Mouse (Mus musculus) intestine, embryonic 16.5 days (tissue): Measurements from ENCODE around the gene Det1. TPM values are rescaled to one million over a fixed set of nuclear protein-coding genes. Genes with fewer than 3 reads are reported as not detected.

Experiments
- ATAC-seq: fragments of 200-750 bp; cut with Nextera tagmentation; 2 replicates; pipeline ENCODE4 v1.8.0; 2017; ENCODE audit warnings: moderate TSS enrichment, moderate library complexity
- H3K27ac ChIP-seq: fragments of 300-500 bp; sonication (generic); 2 replicates; pipeline ENCODE4 v1.5.1; 2014; ENCODE audit warnings: mild to moderate bottlenecking, low read length
- H3K27me3 ChIP-seq: fragments of 300-500 bp; sonication (generic); replicated peaks from 2 replicates; pipeline ENCODE4 v1.6.1; 2014; ENCODE audit warnings: low read length, control low read depth, mixed read lengths; ENCODE audit not compliant: control insufficient read depth, insufficient read depth
- H3K36me3 ChIP-seq: fragments of 300-500 bp; sonication (generic); 2 replicates; pipeline ENCODE4 v1.6.1; 2014; ENCODE audit warnings: low read length, control low read depth; ENCODE audit not compliant: control insufficient read depth, insufficient read depth
- H3K4me1 ChIP-seq: fragments of 300-500 bp; sonication (generic); 2 replicates; pipeline ENCODE4 v1.6.1; 2014; ENCODE audit warnings: low read length, control low read depth, mixed read lengths; ENCODE audit not compliant: control insufficient read depth, insufficient read depth
- H3K4me2 ChIP-seq: fragments of 300-500 bp; sonication (generic); 2 replicates; pipeline ENCODE4 v1.6.1; 2014; ENCODE audit warnings: low read depth, low read length, control low read depth
- H3K4me3 ChIP-seq: fragments of 300-500 bp; sonication (generic); 2 replicates; pipeline ENCODE4 v1.5.1; 2014; ENCODE audit warnings: mild to moderate bottlenecking, low read length
- H3K9ac ChIP-seq: fragments of 300-500 bp; sonication (generic); 2 replicates; pipeline ENCODE4 v1.6.1; 2014; ENCODE audit warnings: low read depth, low read length
- H3K9me3 ChIP-seq: fragments of 300-500 bp; sonication (generic); 2 replicates; pipeline ENCODE4 v1.6.1; 2016; ENCODE audit warnings: low read length, control low read depth; ENCODE audit not compliant: control insufficient read depth
- WGBS: fragments of 180-500 bp; shearing (Covaris S2); extraction: QIAGEN DNeasy Blood & Tissue Kit; methylation state at CpG from one replicate; pipeline ENCODE4 v1.1.7; 2014; 5-methylcytosine and 5-hydroxymethylcytosine counted together
- polyA plus RNA-seq: library from polyadenylated mRNA; unstranded; fragments of >200 nt; fragmentation: Nextera tagmentation; extraction: Ambion mirVana; gene quantifications from 2 replicates; pipeline ENCODE4 v1.2.1, GENCODE M21; 2015

The Det1 gene
- 11.9 and 15.2 TPM in 2 replicates for polyA plus RNA-seq

DNA sequence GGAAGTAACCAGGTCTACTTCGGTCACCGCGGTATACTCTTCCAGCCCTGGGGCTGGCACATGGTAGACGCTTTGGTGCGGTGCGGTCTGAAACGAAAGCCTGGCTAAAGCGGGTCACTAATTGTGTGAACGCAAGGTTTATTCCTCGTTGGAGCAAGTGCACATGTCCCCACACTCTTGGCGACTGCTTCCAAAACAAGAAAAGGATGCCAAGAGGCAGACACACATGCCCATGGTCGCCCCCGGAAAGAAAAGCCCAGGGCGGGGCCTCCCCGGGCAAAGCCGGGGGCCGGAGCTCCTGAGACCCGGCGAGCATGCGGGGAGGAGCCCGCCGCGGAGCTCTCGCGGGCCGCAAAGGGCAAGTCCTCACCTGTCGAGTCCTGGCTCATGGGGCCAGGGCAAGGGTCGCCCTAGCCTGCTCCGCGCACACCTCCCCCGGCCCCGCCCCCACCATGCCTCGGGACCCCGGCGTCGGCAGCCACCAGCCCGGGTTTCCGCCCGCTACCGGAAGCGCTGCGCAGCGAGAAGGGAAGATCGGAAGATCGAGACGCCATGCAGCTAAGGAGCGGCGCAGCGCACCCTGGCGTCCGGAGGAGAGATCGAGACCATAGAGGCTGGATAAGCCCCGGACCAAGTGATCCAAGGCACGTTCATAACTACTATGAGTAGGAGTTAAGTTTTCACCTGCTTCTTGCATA is at the start of gene Det1:
Gene Det1, minus strand, starts transcription at position 527 of the 698 bp plus-strand sequence.
- under 1% methylated on average over 54 of the region's 54 CpGs for WGBS
- no peaks in the 10 kb centered on the region for H3K9me3 ChIP-seq
- no peaks in the 10 kb centered on the region for H3K27me3 ChIP-seq
- peak within 1 kb of the TSS; percentile 94 for H3K9ac ChIP-seq
- ATAC-seq, result peak; percentile 97
- H3K4me2 ChIP-seq, result peak within 1 kb of the TSS; percentile 67
- H3K36me3 ChIP-seq, result peaks cover 14% of the 10 kb centered on the region
- H3K4me3 ChIP-seq, result peak within 1 kb of the TSS; percentile 88
- H3K27ac ChIP-seq, result peak within 1 kb of the TSS; percentile 77
- H3K4me1 ChIP-seq, result peaks cover 8% of the 10 kb centered on the region; the same call in 1 of the 2 replicates

GRCm38 (mm10) chr7:78895653-78896333 is 48.7 kb upstream of the Det1 start, which contains the start of gene Aen:
Gene Aen (plus strand): TSS chr7:78895854.
- peak within 1 kb of the TSS; percentile 76 for H3K4me3 ChIP-seq
- peaks cover 16% of the 10 kb centered on the region for H3K4me1 ChIP-seq
- H3K27me3 ChIP-seq, result no peaks in the 10 kb centered on the region
- no peaks in the 10 kb centered on the region for H3K9me3 ChIP-seq
- H3K9ac ChIP-seq, result peak within 1 kb of the TSS; percentile 75
- WGBS, result under 1% methylated on average over 53 of the region's 53 CpGs
- H3K36me3 ChIP-seq, result peaks cover 5% of the 10 kb centered on the region; the same call in 1 of the 2 replicates
- H3K27ac ChIP-seq, result no peak within 1 kb of the TSS
- peak within 1 kb of the TSS; percentile 80 for H3K4me2 ChIP-seq
- ATAC-seq, result peak; percentile 99

DNA sequence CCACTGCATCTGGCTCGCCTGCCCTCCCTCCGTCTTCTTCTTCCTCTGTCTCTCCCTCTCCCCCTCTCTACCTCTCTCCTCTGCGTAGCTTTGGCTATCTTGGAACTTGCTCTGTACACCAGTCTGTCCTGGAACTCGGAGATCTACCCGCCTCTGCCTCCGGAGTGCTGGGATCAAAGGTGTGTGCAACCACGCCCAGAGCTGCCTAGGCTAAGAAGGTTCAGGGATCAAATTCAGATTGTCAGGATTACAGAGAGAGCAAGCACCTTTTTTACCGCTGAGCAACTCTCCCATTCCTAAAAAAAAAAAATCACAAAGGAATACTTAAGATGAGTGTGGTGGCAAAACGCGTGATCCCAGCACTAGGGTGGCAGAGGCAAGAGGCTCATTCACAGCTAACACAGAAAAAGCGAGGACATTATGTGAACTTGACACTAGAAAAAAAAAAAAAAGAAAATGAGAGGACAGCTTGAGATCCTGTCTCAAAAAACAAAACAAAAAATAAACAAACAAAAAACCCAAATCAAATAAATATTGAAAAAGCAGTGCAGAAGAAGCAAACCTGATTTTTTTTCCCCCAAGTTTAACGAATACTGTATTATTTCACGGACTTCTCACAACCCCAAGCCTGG is 48.1 kb upstream of the Det1 start:
- Histone ChIP-seq H3K4me1 (peaks cover 16% of the 10 kb centered on the region), H3K9ac (0 out of 2 replicates have a peak overlapping the region, but pooled peaks have one; percentile 46), H3K27ac (no peak overlapping the region), H3K27me3 (no peaks in the 10 kb centered on the region), H3K9me3 (no peaks in the 10 kb centered on the region), H3K36me3 (peaks cover 5% of the 10 kb centered on the region; the same call in 1 of the 2 replicates), H3K4me3 (peak overlapping the region; percentile 76), H3K4me2 (peak overlapping the region; percentile 59)
- WGBS, result 49% methylated on average over 13 of the region's 13 CpGs
- ATAC-seq, result no peak

DNA sequence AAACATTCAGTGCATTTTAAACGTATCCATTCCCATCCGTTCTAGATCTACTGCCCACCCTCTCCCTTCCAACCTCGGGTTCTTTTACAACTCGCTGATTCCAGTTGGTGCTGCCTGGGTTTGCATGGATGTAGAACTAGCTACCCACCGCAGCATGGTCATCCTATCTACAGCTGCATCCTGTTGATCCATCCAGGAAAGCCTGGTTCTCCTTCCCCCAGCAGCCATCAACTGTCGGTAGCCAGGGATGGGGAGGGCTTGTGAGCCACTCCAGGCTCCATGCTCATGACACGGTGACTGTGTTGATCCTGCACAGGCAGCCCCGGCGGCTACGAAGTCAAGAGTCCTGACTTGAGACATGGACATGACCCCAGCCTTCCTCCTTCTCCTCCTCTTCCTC is 46.9 kb upstream of the Det1 start:
- Histone ChIP-seq H3K9ac (no peak overlapping the region), H3K27me3 (no peaks in the 10 kb centered on the region), H3K4me3 (no peak overlapping the region), H3K36me3 (peaks cover 5% of the 10 kb centered on the region; the same call in 1 of the 2 replicates), H3K4me1 (peaks cover 16% of the 10 kb centered on the region), H3K4me2 (no peak overlapping the region), H3K9me3 (no peaks in the 10 kb centered on the region), H3K27ac (no peak overlapping the region)
- ATAC-seq, result no peak
- WGBS, result 86% methylated on average over 10 of the region's 10 CpGs

- no peak for ATAC-seq
- 2% methylated on average over 16 of the region's 16 CpGs for WGBS
- H3K4me2 ChIP-seq, result no peak overlapping the region
Measured at GRCm38 (mm10) chr7:78890641-78891040, 43.6 kb upstream of the Det1 start.

DNA sequence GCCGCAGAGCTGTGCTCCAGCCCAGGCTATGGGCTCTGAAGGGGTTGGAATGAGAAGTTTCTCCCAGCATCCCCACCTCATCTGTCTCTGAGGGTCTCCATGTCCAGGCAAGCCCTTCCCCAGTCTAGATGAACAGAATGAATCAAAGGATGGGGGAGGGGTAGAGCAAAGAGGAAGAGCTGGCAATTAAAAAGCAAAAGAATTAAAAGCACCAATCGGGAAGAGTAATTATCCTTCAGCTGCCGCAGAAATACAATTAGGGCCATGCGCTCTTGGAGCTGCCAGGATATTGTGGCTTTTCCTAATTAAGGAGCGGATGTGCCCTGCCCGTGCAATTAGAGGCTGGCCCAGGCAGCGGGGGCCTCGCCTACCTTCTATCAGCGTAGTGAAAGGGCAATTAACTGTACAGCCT is 40.4 kb upstream of the Det1 start:
- peaks cover 26% of the 10 kb centered on the region for H3K27me3 ChIP-seq
- 50% methylated on average over 9 of the region's 9 CpGs for WGBS
- no peak overlapping the region for H3K4me2 ChIP-seq
- no peak overlapping the region for H3K9ac ChIP-seq
- no peaks in the 10 kb centered on the region for H3K36me3 ChIP-seq
- no peak overlapping the region for H3K4me3 ChIP-seq
- H3K4me1 ChIP-seq, result peaks cover 7% of the 10 kb centered on the region
- H3K9me3 ChIP-seq, result no peaks in the 10 kb centered on the region
- 0 out of 2 replicates have a peak, but pooled peaks have one; percentile 22 for ATAC-seq
- no peak overlapping the region for H3K27ac ChIP-seq

More at GRCm38 (mm10) chr7:78890641-78891040, 43.6 kb upstream of the Det1 start:
- H3K4me1 ChIP-seq, result peaks cover 3% of the 10 kb centered on the region; the same call in 1 of the 2 replicates
- H3K4me3 ChIP-seq, result no peak overlapping the region
- H3K36me3 ChIP-seq, result no peaks in the 10 kb centered on the region
- H3K27me3 ChIP-seq, result 0 out of 2 replicates have a peak, but pooled peaks cover 2% of the 10 kb centered on the region
- H3K27ac ChIP-seq, result no peak overlapping the region
- H3K9me3 ChIP-seq, result no peaks in the 10 kb centered on the region
- H3K9ac ChIP-seq, result no peak overlapping the region

DNA sequence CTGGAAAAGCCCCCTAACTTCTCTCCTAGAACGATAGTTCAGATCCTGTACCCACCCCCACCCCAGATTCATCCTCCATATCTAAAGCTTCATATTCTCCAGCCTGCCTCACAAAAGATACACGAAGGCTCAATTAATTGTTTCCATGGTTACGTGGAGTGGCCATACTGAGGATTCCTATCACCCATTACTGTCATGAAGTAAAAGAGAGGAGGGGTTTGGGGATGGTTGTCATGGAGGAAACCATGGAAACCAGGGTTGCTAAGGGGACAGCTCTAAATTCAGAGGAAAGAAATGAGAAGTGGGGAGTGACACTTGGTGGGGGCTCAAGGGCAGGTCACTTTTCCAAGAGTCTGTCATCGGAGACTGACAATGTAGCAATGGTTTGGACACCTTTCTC is 39.4 kb upstream of the Det1 start:
- 69% methylated on average over 4 of the region's 4 CpGs for WGBS

DNA sequence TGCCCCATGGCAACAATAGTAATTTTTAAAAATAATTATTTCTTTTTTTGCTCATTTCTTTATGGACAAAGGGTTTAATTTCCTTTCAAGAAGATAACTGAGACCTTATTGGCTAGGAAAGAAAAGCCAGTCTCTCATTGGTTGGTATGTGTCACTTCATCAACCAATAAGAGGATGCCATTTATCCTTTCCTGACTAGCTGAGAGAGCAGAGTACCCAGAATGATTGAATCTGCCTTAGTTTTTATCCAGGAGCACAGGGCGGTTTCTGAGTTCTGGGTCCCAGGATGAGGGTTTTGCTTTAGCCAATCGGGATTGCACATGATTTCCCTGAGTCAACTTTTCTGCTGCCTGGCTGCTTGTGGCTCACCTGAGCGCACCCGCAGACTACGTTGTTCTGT is 38.3 kb upstream of the Det1 start:
- no peak overlapping the region for H3K4me3 ChIP-seq
- no peaks in the 10 kb centered on the region for H3K36me3 ChIP-seq
- H3K4me2 ChIP-seq, result no peak overlapping the region
- H3K27me3 ChIP-seq, result peaks cover 33% of the 10 kb centered on the region
- H3K9ac ChIP-seq, result no peak overlapping the region
- peaks cover 9% of the 10 kb centered on the region for H3K4me1 ChIP-seq
- no peaks in the 10 kb centered on the region for H3K9me3 ChIP-seq
- 76% methylated on average over 5 of the region's 5 CpGs for WGBS
- H3K27ac ChIP-seq, result no peak overlapping the region
- no peak for ATAC-seq

More for the DNA sequence above, 39.4 kb upstream of the Det1 start:
- H3K36me3 ChIP-seq, result no peaks in the 10 kb centered on the region
- ATAC-seq, result no peak
- peaks cover 9% of the 10 kb centered on the region for H3K4me1 ChIP-seq
- H3K27ac ChIP-seq, result no peak overlapping the region
- no peak overlapping the region for H3K4me2 ChIP-seq
- no peaks in the 10 kb centered on the region for H3K9me3 ChIP-seq
- H3K4me3 ChIP-seq, result no peak overlapping the region
- no peak overlapping the region for H3K9ac ChIP-seq
- peaks cover 33% of the 10 kb centered on the region for H3K27me3 ChIP-seq

- Histone ChIP-seq H3K9ac (no peak overlapping the region), H3K27ac (no peak overlapping the region), H3K36me3 (no peaks in the 10 kb centered on the region), H3K9me3 (no peaks in the 10 kb centered on the region), H3K4me2 (no peak overlapping the region), H3K4me3 (no peak overlapping the region), H3K27me3 (peaks cover 33% of the 10 kb centered on the region), H3K4me1 (peaks cover 9% of the 10 kb centered on the region)
- WGBS, result 10% methylated on average over 6 of the region's 6 CpGs
- no peak for ATAC-seq
Measured at GRCm38 (mm10) chr7:78884139-78884538, 37.1 kb upstream of the Det1 start.
